Mouse (Mus musculus): ENCODE results near the gene Susd4.

DNA sequence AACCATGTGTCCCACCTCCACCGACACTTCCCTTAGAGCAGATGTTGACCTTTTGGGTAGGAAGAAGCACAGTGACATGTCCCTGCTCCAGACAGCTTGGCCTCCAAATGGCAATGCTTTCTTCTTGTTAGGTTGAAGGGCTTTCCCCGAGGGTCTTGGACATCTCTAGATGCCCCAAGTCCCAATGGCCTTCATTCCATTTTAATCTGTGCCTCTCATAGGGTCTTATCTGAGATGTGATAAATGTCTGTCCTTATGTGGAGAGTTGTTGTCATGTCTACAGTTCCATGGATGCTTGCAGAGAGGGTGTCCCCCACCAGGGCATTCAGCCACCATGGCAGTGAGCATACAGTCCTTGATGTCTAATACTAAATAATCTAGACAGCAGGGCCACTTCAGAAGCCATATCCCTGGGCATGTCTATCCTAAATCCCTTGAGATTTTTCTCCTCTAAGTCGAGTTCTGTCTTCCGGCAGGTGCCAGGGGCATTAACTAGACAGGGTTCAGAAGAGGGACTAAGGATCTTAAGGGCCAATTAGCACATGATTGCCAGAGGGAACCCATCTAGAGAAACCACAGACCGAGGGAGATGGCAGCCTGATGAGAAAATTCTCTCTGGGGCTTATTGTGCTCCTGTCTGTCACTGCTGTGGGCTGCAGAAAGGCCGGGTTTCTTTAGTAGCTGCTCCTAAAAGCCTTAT, 49.3 kb upstream of the Susd4 start:
- TF ChIP-seq POLR2A (IDR thresholded peaks at IDR 0.05; ENCODE audit: low read depth, low read length) (no peak), ETS1 (conservative IDR thresholded peaks at IDR 0.05; ENCODE audit: low read depth, low read length) (no peak), MAX (IDR thresholded peaks at IDR 0.05; ENCODE audit: low read length) (no peak), JUND (conservative IDR thresholded peaks at IDR 0.05; ENCODE audit: low read depth, low read length) (no peak), CTCF (conservative IDR thresholded peaks at IDR 0.05 in 1 of 2, IDR thresholded peaks at IDR 0.05 in 1 of 2; ENCODE audit: low read depth in 2 of 2, low read length in 2 of 2) (no peak), BHLHE40 (IDR thresholded peaks at IDR 0.05; ENCODE audit: low read depth, low read length) (no peak), ZNF384 (IDR thresholded peaks at IDR 0.05; ENCODE audit: low read depth, low read length) (no peak), ELF1 (IDR thresholded peaks at IDR 0.05; ENCODE audit: low read depth, low read length) (no peak), MYC (IDR thresholded peaks at IDR 0.05; ENCODE audit: low read depth, low read length) (no peak), UBTF (IDR thresholded peaks at IDR 0.05; ENCODE audit: low read depth, low read length) (no peak)

Data from CH12.LX (cell line).